ENCODE assay signal across 15 mouse cellular contexts in the genomic region with DNA sequence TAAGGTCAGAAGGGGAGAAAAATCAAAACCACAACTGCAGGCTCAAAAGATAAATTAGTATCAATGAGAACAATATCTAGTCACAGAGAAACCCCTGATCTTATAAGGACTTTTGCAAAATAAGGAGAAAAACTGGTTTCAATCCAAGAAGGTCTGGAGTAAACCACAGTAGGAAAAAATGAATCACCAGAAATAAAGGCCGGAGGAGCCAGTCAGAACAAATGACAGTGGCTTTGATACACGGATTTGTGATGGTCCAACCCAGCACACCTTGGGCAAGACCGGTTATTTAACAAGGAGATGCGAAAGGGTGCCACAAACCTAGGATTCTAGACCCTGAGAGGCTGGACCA. TPM values are rescaled to one million over a fixed set of nuclear protein-coding genes. Genes with fewer than 3 reads are reported as not detected.
DNase-seq lines count a peak whose midpoint lies in the region; ATAC-seq lines count a peak whose summit lies in the region.
"Had no signal": no experiment of that assay in that cellular context is flagged by ENCODE, and none has a peak within 500 bp of the region (broad histone marks: within the 10 kb centered on the region; RNA-seq: fewer than 3 reads in every experiment).

No protein-coding gene starts in this region.

- DNase-seq in forebrain, embryonic 10.5 days (ENCODE audit: extremely low spot score, low spot score), result no peak
- no peak for DNase-seq in limb, embryonic 10.5 days (ENCODE audit: low spot score)
- DNase-seq in embryonic facial prominence, embryonic 10.5 days (ENCODE audit: low spot score), result no peak
- DNase-seq in B cell, adult 2 months, result no peak
- DNase-seq in adrenal gland, postnatal 10 days, result no peak
- DNase-seq: cerebellum, adult 11 months; gastrocnemius, postnatal 25 days; heart, postnatal 14 days; liver, embryonic 13.5 days; thymus, postnatal 25 days had no signal

- 0 out of 2 replicates have a peak overlapping the region, but pooled peaks have one; percentile 37 for H3K27ac ChIP-seq in forebrain, embryonic 15.5 days (replicated peaks)
- H3K27ac ChIP-seq in forebrain, embryonic 10.5 days, result no peak overlapping the region
- peak overlapping the region; percentile 26; the same call in 1 of the 2 replicates for H3K27ac ChIP-seq in limb, embryonic 12.5 days
- H3K27ac ChIP-seq in limb, embryonic 10.5 days, result no peak overlapping the region
- H3K27ac ChIP-seq in embryonic facial prominence, embryonic 10.5 days (replicated peaks), result peak overlapping the region; percentile 44; the same call in 1 of the 2 replicates
- H3K27ac ChIP-seq in neural tube, embryonic 15.5 days (replicated peaks), result peak overlapping the region; percentile 23; the same call in 1 of the 2 replicates
- H3K27ac ChIP-seq: liver, embryonic 13.5 days; macrophage had no signal

- no peak overlapping the region for H3K4me3 ChIP-seq in forebrain, embryonic 15.5 days
- no peak overlapping the region for H3K4me3 ChIP-seq in forebrain, embryonic 10.5 days
- H3K4me3 ChIP-seq in limb, embryonic 12.5 days (replicated peaks), result no peak overlapping the region
- no peak overlapping the region for H3K4me3 ChIP-seq in limb, embryonic 10.5 days
- no peak overlapping the region for H3K4me3 ChIP-seq in embryonic facial prominence, embryonic 10.5 days
- H3K4me3 ChIP-seq in neural tube, embryonic 15.5 days (replicated peaks), result no peak overlapping the region
- H3K4me3 ChIP-seq: liver, embryonic 13.5 days had no signal

- no peaks in the 10 kb centered on the region for H3K9me3 ChIP-seq in forebrain, embryonic 15.5 days
- H3K9me3 ChIP-seq in forebrain, embryonic 10.5 days, result no peaks in the 10 kb centered on the region
- H3K9me3 ChIP-seq in limb, embryonic 12.5 days, result no peaks in the 10 kb centered on the region
- H3K9me3 ChIP-seq in limb, embryonic 10.5 days (replicated peaks), result no peaks in the 10 kb centered on the region
- H3K9me3 ChIP-seq in embryonic facial prominence, embryonic 10.5 days, result no peaks in the 10 kb centered on the region
- no peaks in the 10 kb centered on the region for H3K9me3 ChIP-seq in neural tube, embryonic 15.5 days (replicated peaks)
- H3K9me3 ChIP-seq: liver, embryonic 13.5 days had no signal

- WGBS in forebrain, embryonic 15.5 days, result 69% methylated on average over 4 of the region's 4 CpGs
- 69% methylated on average over 4 of the region's 4 CpGs for WGBS in forebrain, embryonic 10.5 days
- 46% methylated on average over 4 of the region's 4 CpGs for WGBS in limb, embryonic 12.5 days
- 64% methylated on average over 4 of the region's 4 CpGs for WGBS in limb, embryonic 10.5 days
- WGBS in embryonic facial prominence, embryonic 10.5 days, result 71% methylated on average over 4 of the region's 4 CpGs
- 70% methylated on average over 4 of the region's 4 CpGs for WGBS in neural tube, embryonic 15.5 days

- no peaks in the 10 kb centered on the region for H3K27me3 ChIP-seq in forebrain, embryonic 15.5 days
- H3K27me3 ChIP-seq in forebrain, embryonic 10.5 days (ENCODE audit: poor library complexity, severe bottlenecking), result no peaks in the 10 kb centered on the region
- no peaks in the 10 kb centered on the region for H3K27me3 ChIP-seq in limb, embryonic 12.5 days
- H3K27me3 ChIP-seq in limb, embryonic 10.5 days (ENCODE audit: low read depth, poor library complexity, severe bottlenecking), result no peaks in the 10 kb centered on the region
- no peaks in the 10 kb centered on the region for H3K27me3 ChIP-seq in embryonic facial prominence, embryonic 10.5 days (replicated peaks; ENCODE audit: low read depth, poor library complexity, severe bottlenecking)
- no peaks in the 10 kb centered on the region for H3K27me3 ChIP-seq in neural tube, embryonic 15.5 days (replicated peaks)
- H3K27me3 ChIP-seq: liver, embryonic 13.5 days; Patski had no signal

- H3K36me3 ChIP-seq in forebrain, embryonic 15.5 days, result no peaks in the 10 kb centered on the region; the same call in 1 of the 2 replicates
- H3K36me3 ChIP-seq in forebrain, embryonic 10.5 days (replicated peaks), result peaks cover 64% of the 10 kb centered on the region
- peaks cover 56% of the 10 kb centered on the region for H3K36me3 ChIP-seq in limb, embryonic 12.5 days
- peaks cover 59% of the 10 kb centered on the region for H3K36me3 ChIP-seq in limb, embryonic 10.5 days
- peaks cover 68% of the 10 kb centered on the region for H3K36me3 ChIP-seq in embryonic facial prominence, embryonic 10.5 days (replicated peaks)
- H3K36me3 ChIP-seq in neural tube, embryonic 15.5 days, result no peaks in the 10 kb centered on the region

- no peak overlapping the region for H3K4me2 ChIP-seq in forebrain, embryonic 15.5 days (replicated peaks)
- no peak overlapping the region for H3K4me2 ChIP-seq in limb, embryonic 12.5 days
- no peak overlapping the region for H3K4me2 ChIP-seq in neural tube, embryonic 15.5 days
- H3K4me2 ChIP-seq: liver, embryonic 13.5 days had no signal

- no peak overlapping the region for H3K9ac ChIP-seq in forebrain, embryonic 15.5 days (replicated peaks)
- H3K9ac ChIP-seq in limb, embryonic 12.5 days (replicated peaks), result 0 out of 2 replicates have a peak overlapping the region, but pooled peaks have one; percentile 2
- no peak overlapping the region for H3K9ac ChIP-seq in neural tube, embryonic 15.5 days (replicated peaks)
- H3K9ac ChIP-seq: liver, embryonic 13.5 days had no signal

- peaks cover 85% of the 10 kb centered on the region for H3K4me1 ChIP-seq in forebrain, embryonic 15.5 days
- H3K4me1 ChIP-seq in forebrain, embryonic 10.5 days, result peaks cover 92% of the 10 kb centered on the region
- H3K4me1 ChIP-seq in limb, embryonic 12.5 days (replicated peaks), result peaks cover 62% of the 10 kb centered on the region
- H3K4me1 ChIP-seq in limb, embryonic 10.5 days, result peaks cover 68% of the 10 kb centered on the region
- peaks cover 67% of the 10 kb centered on the region for H3K4me1 ChIP-seq in embryonic facial prominence, embryonic 10.5 days
- peaks cover 80% of the 10 kb centered on the region for H3K4me1 ChIP-seq in neural tube, embryonic 15.5 days

- ATAC-seq in forebrain, embryonic 15.5 days (replicated peaks), result no peak
- no peak for ATAC-seq in limb, embryonic 12.5 days (ENCODE audit: insufficient number of reproducible peaks, insufficient read depth, low FRiP score, low TSS enrichment, low read depth)
- no peak for ATAC-seq in neural tube, embryonic 15.5 days (ENCODE audit: low FRiP score)
- ATAC-seq: Patski had no signal

RNA-seq across cellular contexts. Expression of a gene that starts 34.9 kb away (rescaled TPM):
- polyA plus RNA-seq in forebrain, embryonic 15.5 days (2015; fragmentation: Nextera tagmentation; extraction: Ambion mirVana), result 71.3 and 73.7 TPM in 2 replicates
- 37.3 and 38.3 TPM in 2 replicates for polyA plus RNA-seq in forebrain, embryonic 10.5 days (2016; fragmentation: Nextera tagmentation; extraction: Ambion mirVana)
- 36.0 and 38.6 TPM in 2 replicates for polyA plus RNA-seq in limb, embryonic 12.5 days (2016; fragmentation: Nextera tagmentation; extraction: Ambion mirVana)
- polyA plus RNA-seq in limb, embryonic 10.5 days (2016; fragmentation: Nextera tagmentation; extraction: Ambion mirVana), result 40.1 and 42.7 TPM in 2 replicates
- 45.1 and 50.0 TPM in 2 replicates for polyA plus RNA-seq in embryonic facial prominence, embryonic 10.5 days (2016; fragmentation: Nextera tagmentation; extraction: Ambion mirVana)
- polyA plus RNA-seq in neural tube, embryonic 15.5 days (2015; fragmentation: Nextera tagmentation; extraction: Ambion mirVana), result 57.9 and 58.9 TPM in 2 replicates
- 10 to 100 TPM; 57.4 to 64.4 TPM for total RNA-seq in adrenal gland, postnatal 10 days (2021)

Comparison
In these comparisons a context has a peak if more than half of its experiments do, and no peak if none do; other contexts are left out.
1. H3K27ac ChIP-seq: peak in forebrain, embryonic 15.5 days (single experiment), limb, embryonic 12.5 days (single experiment), embryonic facial prominence, embryonic 10.5 days (single experiment) and neural tube, embryonic 15.5 days (single experiment); none in forebrain, embryonic 10.5 days (single experiment) and limb, embryonic 10.5 days (single experiment).